Mouse (Mus musculus): ENCODE results near the gene Cers1.
A peak's percentile ranks its signal among the peaks of the same experiment; 100 is the strongest.

DNA sequence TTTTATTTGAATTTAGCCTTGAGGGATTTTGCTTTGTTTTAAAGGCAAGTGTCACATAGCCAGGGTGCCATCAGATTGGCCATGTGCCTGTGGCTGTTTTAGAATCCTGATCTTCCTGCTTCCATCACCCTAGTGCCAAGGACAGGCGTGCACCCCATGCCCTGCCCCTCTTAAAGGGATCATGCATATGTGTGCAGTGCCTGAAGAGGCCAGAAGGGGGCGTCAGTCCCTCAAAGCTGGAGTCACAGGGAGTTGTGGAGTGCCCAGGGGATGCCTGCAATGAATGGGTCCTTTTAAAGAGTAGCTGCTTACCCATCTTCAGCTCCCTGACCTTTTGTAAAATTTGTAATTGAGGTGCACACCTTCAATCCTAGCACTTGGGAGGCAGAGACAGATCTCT, 6.3 kb upstream of the Cers1 start:
- TF ChIP-seq UBTF (IDR thresholded peaks at IDR 0.05; ENCODE audit: low read depth, low read length) (no peak), CTCF (conservative IDR thresholded peaks at IDR 0.05 in 1 of 2, IDR thresholded peaks at IDR 0.05 in 1 of 2; ENCODE audit: low read depth in 2 of 2, low read length in 2 of 2) (peak; percentile 34 to 56), JUN (IDR thresholded peaks at IDR 0.05; ENCODE audit: insufficient read depth, low read depth, low read length) (no peak), POLR2A (IDR thresholded peaks at IDR 0.05; ENCODE audit: low read depth, low read length) (no peak)
